ENCODE assay signal across 25 mouse cellular contexts in the genomic region with DNA sequence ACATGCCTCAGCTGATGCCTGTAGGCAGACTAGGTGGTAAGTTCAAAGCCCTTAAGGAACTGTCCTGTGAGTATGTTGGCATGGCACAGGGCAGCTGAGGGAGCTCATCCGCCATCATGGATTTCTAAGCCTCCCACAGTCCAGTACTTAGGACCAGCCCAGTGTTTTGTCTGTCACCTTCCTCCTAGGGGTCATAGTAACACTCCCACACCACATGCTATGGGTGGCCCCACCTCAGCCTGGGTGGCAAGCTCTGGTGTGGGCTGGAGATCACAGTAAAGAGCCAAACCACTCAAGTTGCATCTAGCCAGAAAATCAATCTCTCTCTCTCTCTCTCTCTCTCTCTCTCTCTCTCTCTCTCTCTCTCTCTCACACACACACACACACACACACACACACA. TPM values are rescaled to one million over a fixed set of nuclear protein-coding genes. Genes with fewer than 3 reads are reported as not detected.
DNase-seq lines count a peak whose midpoint lies in the region; ATAC-seq lines count a peak whose summit lies in the region.
"Had no signal": no experiment of that assay in that cellular context is flagged by ENCODE, and none has a peak within 500 bp of the region (broad histone marks: within the 10 kb centered on the region; RNA-seq: fewer than 3 reads in every experiment).

No protein-coding gene starts in this region.

- H3K27me3 ChIP-seq in heart, embryonic 10.5 days (ENCODE audit: insufficient read depth, poor library complexity, severe bottlenecking), result no peaks in the 10 kb centered on the region
- no peaks in the 10 kb centered on the region for H3K27me3 ChIP-seq in kidney, embryonic 15.5 days
- H3K27me3 ChIP-seq in limb, embryonic 10.5 days (ENCODE audit: low read depth, poor library complexity, severe bottlenecking), result peaks cover 9% of the 10 kb centered on the region; the same call in 1 of the 2 replicates
- H3K27me3 ChIP-seq: CH12.LX; embryonic facial prominence, embryonic 15.5 days had no signal

- H3K9me3 ChIP-seq in heart, embryonic 10.5 days, result no peaks in the 10 kb centered on the region
- no peaks in the 10 kb centered on the region for H3K9me3 ChIP-seq in kidney, embryonic 15.5 days (replicated peaks)
- H3K9me3 ChIP-seq in limb, embryonic 10.5 days (replicated peaks), result no peaks in the 10 kb centered on the region
- H3K9me3 ChIP-seq: embryonic facial prominence, embryonic 15.5 days; forebrain, embryonic 10.5 days had no signal

- 84% methylated on average over 1 of the region's 1 CpGs for WGBS in heart, embryonic 10.5 days
- whole genome bisulfite sequencing in kidney, embryonic 15.5 days, result 62% methylated on average over 1 of the region's 1 CpGs
- WGBS in limb, embryonic 10.5 days, result 86% methylated on average over 1 of the region's 1 CpGs

- peak overlapping the region; percentile 82; the same call in 1 of the 2 replicates for H3K27ac ChIP-seq in heart, embryonic 10.5 days
- peak overlapping the region; percentile 86 for H3K27ac ChIP-seq in kidney, embryonic 15.5 days
- H3K27ac ChIP-seq in limb, embryonic 10.5 days, result 0 out of 2 replicates have a peak overlapping the region, but pooled peaks have one; percentile 46
- H3K27ac ChIP-seq: embryonic facial prominence, embryonic 15.5 days had no signal

- intact Hi-C loops in heart, postnatal 36 days (cut with DNase I), result no loop called here

- H3K4me1 ChIP-seq in heart, embryonic 10.5 days, result peaks cover 33% of the 10 kb centered on the region
- H3K4me1 ChIP-seq in kidney, embryonic 15.5 days, result peaks cover 29% of the 10 kb centered on the region
- H3K4me1 ChIP-seq in limb, embryonic 10.5 days, result peaks cover 24% of the 10 kb centered on the region

- H3K9ac ChIP-seq in kidney, embryonic 15.5 days, result no peak overlapping the region
- H3K9ac ChIP-seq: embryonic facial prominence, embryonic 15.5 days had no signal

- no peaks in the 10 kb centered on the region for H3K36me3 ChIP-seq in heart, embryonic 10.5 days
- H3K36me3 ChIP-seq in kidney, embryonic 15.5 days, result no peaks in the 10 kb centered on the region
- H3K36me3 ChIP-seq in limb, embryonic 10.5 days, result no peaks in the 10 kb centered on the region
- H3K36me3 ChIP-seq: embryonic facial prominence, embryonic 15.5 days; forebrain, embryonic 10.5 days had no signal

- H3K4me2 ChIP-seq in kidney, embryonic 15.5 days, result no peak overlapping the region
- H3K4me2 ChIP-seq: embryonic facial prominence, embryonic 15.5 days had no signal

- H3K4me3 ChIP-seq in heart, embryonic 10.5 days, result no peak overlapping the region
- H3K4me3 ChIP-seq in kidney, embryonic 15.5 days (replicated peaks), result no peak overlapping the region
- no peak overlapping the region for H3K4me3 ChIP-seq in limb, embryonic 10.5 days
- H3K4me3 ChIP-seq: embryonic facial prominence, embryonic 15.5 days; erythroblast, embryonic 14.5 days; forebrain, embryonic 10.5 days had no signal

- peak; percentile 65 for ATAC-seq in kidney, embryonic 15.5 days (replicated peaks; ENCODE audit: low FRiP score)
- ATAC-seq: forebrain, embryonic 14.5 days; hindbrain, embryonic 16.5 days; inflammation-experienced regulatory T-cells, adult 6 months had no signal

- DNase-seq in heart, embryonic 10.5 days (ENCODE audit: low spot score), result no peak
- DNase-seq in heart, postnatal 36 days, result no peak
- no peak for DNase-seq in kidney, adult 18-20 months
- peak; percentile 22 for DNase-seq in NIH3T3 (ENCODE audit: low read depth)
- DNase-seq in limb, embryonic 10.5 days (ENCODE audit: low spot score), result no peak
- DNase-seq in thymus, postnatal 25 days, result no peak
- no peak for DNase-seq in yolk sac, embryonic 10.5 days (ENCODE audit: low spot score)
- DNase-seq: adrenal gland, postnatal 14 days; cerebellum, adult 11-12 months; cerebellum, adult 9-10 months; cerebellum, postnatal 36 days; gastrocnemius, postnatal 36 days; heart, postnatal 10 days had no signal

RNA-seq across cellular contexts. Expression of gene Tmem171, which starts 15.4 kb away (rescaled TPM):
- 0.73 and 1.0 TPM in 2 replicates for polyA plus RNA-seq in heart, embryonic 10.5 days (2016; fragmentation: Nextera tagmentation; extraction: Ambion mirVana)
- total RNA-seq in heart, postnatal 36 days (2021), result 1 to 10 TPM; 2.7 to 8.2 TPM
- 6.5 and 8.0 TPM in 2 replicates for polyA plus RNA-seq in kidney, embryonic 15.5 days (2015; fragmentation: Nextera tagmentation; extraction: Ambion mirVana)
- polyA plus RNA-seq in limb, embryonic 10.5 days (2016; fragmentation: Nextera tagmentation; extraction: Ambion mirVana), result not detected in 2 replicates
- total RNA-seq: CH12.LX had no signal
- polyA plus RNA-seq: embryonic facial prominence, embryonic 11.5 days; erythroblast, embryonic 14.5 days; forebrain, embryonic 10.5 days; forebrain, embryonic 14.5 days had no signal

RNA-seq across cellular contexts. Expression of gene Tmem174, which starts 42.0 kb away (rescaled TPM):
- polyA plus RNA-seq in heart, embryonic 10.5 days (2016; fragmentation: Nextera tagmentation; extraction: Ambion mirVana), result 0.05 TPM in 1 of 2 replicates, not detected in the other
- total RNA-seq in heart, postnatal 36 days (2021), result not detected
- polyA plus RNA-seq in kidney, embryonic 15.5 days (2015; fragmentation: Nextera tagmentation; extraction: Ambion mirVana), result 21.1 and 22.4 TPM in 2 replicates
- polyA plus RNA-seq in limb, embryonic 10.5 days (2016; fragmentation: Nextera tagmentation; extraction: Ambion mirVana), result not detected in 2 replicates
- total RNA-seq: adrenal gland, postnatal 14 days; CH12.LX; gastrocnemius, adult 8-10 months; gastrocnemius, postnatal 36 days; heart, postnatal 10 days; hematopoietic stem cell, adult 5-6 weeks had no signal
- polyA plus RNA-seq: embryonic facial prominence, embryonic 11.5 days; erythroblast, embryonic 14.5 days; forebrain, embryonic 10.5 days; forebrain, embryonic 14.5 days; heart, embryonic 14.5 days; inflammation-experienced regulatory T-cells, adult 6 months had no signal

Comparison
In these comparisons a context has a peak if more than half of its experiments do, and no peak if none do; other contexts are left out.
1. RNA of gene Tmem174, which starts 42.0 kb away (polyA plus RNA-seq): 21.1 to 22.4 TPM in kidney, embryonic 15.5 days; 0.05 TPM in heart, embryonic 10.5 days and not detected in limb, embryonic 10.5 days; every median in the first group is over 10 times any median in the second.
2. Peak in every context shown above with its lines, with median percentiles within 50 percentile points of each other: H3K27ac ChIP-seq.